Mouse (Mus musculus) layer of hippocampus, adult 9-11 months (tissue): Measurements from ENCODE around the gene Enoph1.
A peak's percentile ranks its signal among the peaks of the same experiment; 100 is the strongest.

Experiments used
- DNase-seq: peaks from one replicate; pipeline ENCODE4 v3.0.0; 2022

The Enoph1 gene

GRCm38 (mm10) chr5:100041272-100041671 lies 1.5 kb downstream of the Enoph1 start:
- no peak for DNase-seq

- no peak for DNase-seq
Measured at GRCm38 (mm10) chr5:100042467-100042866, 2.7 kb downstream of the Enoph1 start.

GRCm38 (mm10) chr5:100043361-100043760 lies 3.6 kb downstream of the Enoph1 start:
- DNase-seq: peak; percentile 52

- DNase-seq: no peak
Measured at GRCm38 (mm10) chr5:100044030-100044429, 4.2 kb downstream of the Enoph1 start.

- no peak for DNase-seq
Measured at GRCm38 (mm10) chr5:100044621-100045020, 4.8 kb downstream of the Enoph1 start.

GRCm38 (mm10) chr5:100046096-100046495 lies 6.3 kb downstream of the Enoph1 start:
- no peak for DNase-seq

GRCm38 (mm10) chr5:100047143-100047640 lies 7.4 kb downstream of the Enoph1 start:
- DNase-seq: no peak

GRCm38 (mm10) chr5:100047871-100048270 lies 8.1 kb downstream of the Enoph1 start:
- DNase-seq: no peak

GRCm38 (mm10) chr5:100049904-100050303 lies 10.1 kb downstream of the Enoph1 start:
- DNase-seq: no peak

GRCm38 (mm10) chr5:100052728-100053127 lies 12.9 kb downstream of the Enoph1 start:
- no peak for DNase-seq

- DNase-seq: no peak
Measured at GRCm38 (mm10) chr5:100054807-100055547, 15.2 kb downstream of the Enoph1 start.

- no peak for DNase-seq
Measured at GRCm38 (mm10) chr5:100055866-100056369, 16.1 kb downstream of the Enoph1 start.

GRCm38 (mm10) chr5:100057461-100058209 lies 17.9 kb downstream of the Enoph1 start:
- DNase-seq: no peak

GRCm38 (mm10) chr5:100058729-100059128 lies 18.9 kb downstream of the Enoph1 start:
- DNase-seq: no peak

- no peak for DNase-seq
Measured at GRCm38 (mm10) chr5:100059326-100059725, 19.5 kb downstream of the Enoph1 start.

GRCm38 (mm10) chr5:100060876-100061275 lies 21.1 kb downstream of the Enoph1 start:
- no peak for DNase-seq

- no peak for DNase-seq
Measured at GRCm38 (mm10) chr5:100067579-100067978, 27.8 kb downstream of the Enoph1 start.

- DNase-seq: no peak
Measured at GRCm38 (mm10) chr5:100069526-100069925, 29.7 kb downstream of the Enoph1 start.

- peak; percentile 72 for DNase-seq
Measured at GRCm38 (mm10) chr5:100070255-100070654, 30.5 kb downstream of the Enoph1 start.

GRCm38 (mm10) chr5:100071541-100071940 lies 31.8 kb downstream of the Enoph1 start:
- DNase-seq: no peak

- DNase-seq: no peak
Measured at GRCm38 (mm10) chr5:100072557-100072956, 32.8 kb downstream of the Enoph1 start.

- no peak for DNase-seq
Measured at GRCm38 (mm10) chr5:100074571-100074970, 34.8 kb downstream of the Enoph1 start.

GRCm38 (mm10) chr5:100079040-100079930 lies 39.5 kb downstream of the Enoph1 start:
- no peak for DNase-seq
